Mouse (Mus musculus): Measurements from ENCODE around the gene Nr1i3.

Nr1i3 gene

DNA sequence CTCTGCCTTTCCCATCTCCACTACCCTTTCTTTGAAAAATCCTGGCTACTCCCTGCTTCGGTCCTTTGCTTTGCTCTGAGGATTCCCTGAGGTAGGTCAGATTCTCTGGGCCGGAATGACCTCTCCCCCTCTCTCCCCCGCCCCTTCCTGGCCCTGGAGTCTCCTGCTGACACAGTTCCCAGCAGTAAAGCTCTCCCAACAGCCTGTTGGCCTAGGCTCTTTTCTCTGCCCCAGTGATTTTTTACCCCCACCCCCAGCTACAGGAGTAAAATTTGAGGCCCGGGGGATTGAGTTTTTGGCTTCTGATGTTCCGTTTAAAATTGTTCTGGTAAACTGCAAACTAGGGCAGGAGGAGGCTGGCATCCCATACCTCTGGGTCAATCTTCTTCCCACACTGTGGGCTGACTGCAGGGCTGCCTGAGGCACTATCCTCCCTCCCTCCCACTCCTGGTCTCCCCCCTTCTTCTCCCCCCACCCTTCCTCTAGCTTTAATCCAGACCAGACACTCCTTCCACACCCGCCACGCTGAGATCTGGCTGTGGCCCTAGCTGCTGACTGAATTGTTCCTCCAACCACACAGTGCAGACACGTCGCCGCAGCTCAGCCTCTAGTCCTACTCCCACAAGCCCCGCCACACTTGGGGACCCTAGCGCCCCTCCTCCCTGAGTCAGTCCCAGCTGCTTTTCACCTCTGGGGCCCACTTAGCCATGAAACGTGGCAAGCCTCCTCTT, 38.0 kb downstream of the Nr1i3 start:
- DNase-seq (ENCODE audit: extremely low spot score, low spot score), result peak; percentile 65

DNA sequence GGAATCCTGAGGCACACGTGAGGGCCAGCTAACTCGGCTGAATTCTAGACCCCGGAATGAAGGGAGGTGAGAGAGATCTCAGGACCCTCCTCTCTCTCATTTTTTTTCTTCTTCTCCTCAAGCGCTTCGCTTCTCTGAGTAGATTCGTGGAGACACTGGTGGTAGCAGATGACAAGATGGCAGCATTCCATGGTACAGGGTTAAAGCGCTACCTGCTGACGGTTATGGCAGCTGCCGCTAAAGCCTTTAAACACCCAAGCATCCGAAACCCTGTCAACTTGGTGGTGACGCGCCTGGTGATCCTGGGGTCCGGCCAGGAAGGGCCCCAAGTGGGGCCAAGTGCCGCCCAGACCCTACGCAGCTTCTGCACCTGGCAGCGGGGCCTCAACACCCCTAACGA, 38.6 kb downstream of the Nr1i3 start:
- DNase-seq (ENCODE audit: extremely low spot score, low spot score), result no peak

DNA sequence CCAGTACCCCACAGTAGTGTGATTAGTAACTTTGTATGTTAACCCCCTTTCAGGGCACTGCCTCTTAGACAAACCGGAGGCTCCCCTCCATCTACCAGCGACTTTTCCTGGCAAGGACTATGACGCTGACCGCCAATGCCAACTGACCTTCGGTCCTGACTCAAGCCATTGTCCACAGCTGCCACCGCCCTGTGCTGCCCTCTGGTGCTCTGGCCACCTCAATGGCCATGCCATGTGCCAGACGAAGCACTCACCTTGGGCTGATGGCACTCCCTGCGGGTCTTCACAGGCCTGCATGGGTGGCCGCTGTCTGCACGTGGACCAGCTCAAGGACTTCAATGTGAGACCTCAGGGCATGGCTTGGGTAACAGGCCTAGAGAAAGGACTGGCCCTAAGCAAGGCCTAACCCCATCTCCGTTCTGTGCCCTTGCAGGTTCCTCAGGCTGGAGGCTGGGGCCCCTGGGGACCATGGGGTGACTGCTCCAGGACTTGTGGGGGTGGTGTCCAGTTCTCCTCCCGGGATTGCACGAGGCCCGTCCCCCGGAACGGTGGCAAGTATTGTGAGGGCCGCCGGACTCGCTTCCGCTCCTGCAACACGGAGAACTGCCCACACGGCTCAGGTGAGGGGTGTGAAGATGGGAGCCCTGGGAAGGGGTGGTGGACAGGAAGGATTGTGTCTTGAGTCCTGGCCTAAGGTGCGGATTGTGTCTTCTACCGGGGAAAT, 42.5 kb downstream of the Nr1i3 start:
- no peak for DNase-seq (ENCODE audit: extremely low spot score, low spot score)

DNA sequence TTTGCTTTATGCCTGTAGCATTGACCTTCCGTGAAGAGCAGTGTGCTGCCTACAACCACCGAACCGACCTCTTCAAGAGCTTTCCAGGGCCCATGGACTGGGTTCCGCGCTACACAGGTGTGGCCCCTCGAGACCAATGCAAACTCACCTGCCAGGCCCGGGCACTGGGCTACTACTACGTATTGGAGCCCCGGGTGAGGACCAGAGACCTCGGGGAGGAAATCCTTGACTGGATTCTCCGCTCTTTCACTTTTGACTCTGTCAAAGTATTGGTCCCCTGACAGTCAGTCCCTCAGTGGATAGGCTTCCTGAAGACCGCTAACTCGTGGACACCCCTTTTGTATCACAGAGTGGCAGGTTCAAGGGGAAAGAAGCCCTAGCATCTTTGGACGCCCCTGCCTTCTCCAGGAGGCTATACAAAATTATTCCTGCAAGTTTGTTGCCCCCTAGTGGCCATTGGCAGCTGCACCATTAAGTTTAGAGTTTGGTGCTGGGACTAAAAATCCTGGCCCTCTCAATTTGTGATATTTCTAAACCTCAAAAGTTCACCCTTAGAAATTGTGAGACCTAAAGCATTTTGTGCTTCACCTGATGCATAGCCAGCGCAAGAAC, 43.3 kb downstream of the Nr1i3 start:
- DNase-seq (ENCODE audit: extremely low spot score, low spot score), result peak; percentile 66

DNA sequence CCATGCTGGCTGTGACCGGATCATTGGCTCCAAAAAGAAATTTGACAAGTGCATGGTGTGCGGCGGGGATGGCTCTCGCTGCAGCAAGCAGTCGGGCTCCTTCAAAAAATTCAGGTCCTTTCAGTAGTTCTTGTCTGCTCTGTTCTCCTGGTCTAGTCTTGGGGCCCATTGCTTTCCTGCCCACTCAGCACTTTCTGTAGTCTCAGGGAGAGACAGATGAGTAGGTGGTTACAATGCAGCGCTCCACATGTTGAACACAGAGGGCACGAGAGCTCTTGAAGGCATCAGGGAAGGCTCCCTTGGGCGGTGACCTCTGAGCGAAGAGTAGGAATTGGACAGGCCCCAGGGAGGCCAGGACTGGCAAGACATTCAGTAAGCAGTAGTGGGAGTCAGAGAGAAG, 44.0 kb downstream of the Nr1i3 start:
- no peak for DNase-seq (ENCODE audit: extremely low spot score, low spot score)

DNA sequence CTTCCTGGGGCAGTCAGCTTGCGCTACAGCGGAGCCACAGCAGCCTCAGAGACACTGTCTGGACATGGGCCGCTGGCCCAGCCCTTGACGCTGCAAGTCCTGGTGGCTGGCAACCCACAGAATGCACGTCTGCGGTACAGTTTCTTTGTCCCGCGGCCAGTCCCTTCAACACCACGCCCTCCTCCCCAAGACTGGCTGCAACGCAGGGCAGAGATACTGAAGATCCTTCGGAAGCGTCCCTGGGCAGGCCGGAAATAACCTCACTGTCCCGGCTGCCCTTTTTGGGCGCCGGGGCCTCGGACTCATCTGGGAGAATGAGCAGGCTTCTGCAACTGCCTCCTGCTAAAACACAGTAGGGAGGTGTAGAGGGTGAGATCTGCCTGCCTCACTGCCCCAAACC, 45.2 kb downstream of the Nr1i3 start:
- DNase-seq (ENCODE audit: extremely low spot score, low spot score), result no peak

DNA sequence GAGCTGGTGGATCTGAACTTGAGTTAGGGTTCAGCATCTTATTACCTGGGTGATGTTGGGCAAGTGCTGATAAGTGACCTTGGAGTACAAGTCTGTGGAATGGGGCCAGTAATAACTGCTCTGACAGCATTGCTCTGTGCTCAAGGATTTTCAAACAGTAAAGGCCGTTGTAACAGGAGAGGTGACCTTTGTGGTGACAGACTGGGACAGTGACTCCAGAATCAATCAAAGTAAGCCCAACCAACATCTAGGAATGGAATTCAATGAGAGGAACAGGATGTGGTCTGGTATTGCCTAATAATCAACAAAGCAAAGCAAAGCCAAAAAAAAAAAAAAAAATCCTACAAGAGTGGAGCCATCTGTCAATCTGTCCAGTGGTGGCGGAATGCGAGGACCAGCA, 46.5 kb downstream of the Nr1i3 start:
- no peak for DNase-seq (ENCODE audit: extremely low spot score, low spot score)

DNA sequence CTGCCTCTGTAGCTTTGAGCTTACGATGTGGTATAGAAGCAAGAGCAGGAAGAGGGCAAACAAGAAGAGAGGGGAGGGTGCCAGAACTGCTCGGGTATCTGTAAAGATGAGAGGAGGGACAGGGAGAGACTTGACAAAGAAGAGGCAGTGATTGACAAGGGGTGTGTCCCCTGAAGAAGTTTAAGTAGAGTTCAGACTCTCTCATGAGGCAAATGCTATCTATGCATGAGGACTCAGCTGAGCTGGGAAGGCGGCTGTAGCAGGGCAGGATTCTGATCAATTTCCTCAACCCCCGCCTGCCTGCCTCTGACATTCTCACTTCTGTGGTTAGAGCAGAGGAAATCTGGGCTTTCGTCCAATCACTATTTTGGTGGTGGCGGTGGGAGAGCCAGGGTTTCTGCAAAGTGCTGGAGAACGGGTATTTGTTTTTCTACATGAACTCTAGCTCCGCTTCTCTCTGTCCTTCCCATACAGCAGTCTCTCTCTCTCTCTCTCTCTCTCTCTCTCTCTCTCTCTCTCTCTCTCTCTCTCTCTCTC, 48.9 kb downstream of the Nr1i3 start:
- DNase-seq (ENCODE audit: extremely low spot score, low spot score), result no peak

DNA sequence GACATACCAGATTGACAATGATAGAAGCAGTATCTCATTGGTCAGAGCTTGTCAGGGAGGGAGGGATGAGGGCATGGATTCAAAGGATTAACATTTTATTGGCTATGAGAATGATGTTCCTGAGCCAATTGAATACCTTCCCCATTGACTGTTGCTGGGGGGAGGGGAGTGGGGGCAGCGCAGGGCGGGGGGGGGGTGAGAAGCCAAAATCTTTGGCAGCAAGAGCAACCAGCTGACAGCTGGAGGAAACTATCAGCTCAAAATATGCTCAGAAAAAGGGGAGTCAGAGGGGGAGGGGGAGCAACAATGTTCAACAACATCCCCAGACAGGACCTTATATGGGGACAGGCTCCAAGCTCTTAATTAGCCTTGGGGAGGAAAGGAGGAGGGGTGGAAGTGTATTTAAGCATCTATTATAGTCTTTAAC, 49.4 kb downstream of the Nr1i3 start:
- DNase-seq (ENCODE audit: extremely low spot score, low spot score), result no peak

DNA sequence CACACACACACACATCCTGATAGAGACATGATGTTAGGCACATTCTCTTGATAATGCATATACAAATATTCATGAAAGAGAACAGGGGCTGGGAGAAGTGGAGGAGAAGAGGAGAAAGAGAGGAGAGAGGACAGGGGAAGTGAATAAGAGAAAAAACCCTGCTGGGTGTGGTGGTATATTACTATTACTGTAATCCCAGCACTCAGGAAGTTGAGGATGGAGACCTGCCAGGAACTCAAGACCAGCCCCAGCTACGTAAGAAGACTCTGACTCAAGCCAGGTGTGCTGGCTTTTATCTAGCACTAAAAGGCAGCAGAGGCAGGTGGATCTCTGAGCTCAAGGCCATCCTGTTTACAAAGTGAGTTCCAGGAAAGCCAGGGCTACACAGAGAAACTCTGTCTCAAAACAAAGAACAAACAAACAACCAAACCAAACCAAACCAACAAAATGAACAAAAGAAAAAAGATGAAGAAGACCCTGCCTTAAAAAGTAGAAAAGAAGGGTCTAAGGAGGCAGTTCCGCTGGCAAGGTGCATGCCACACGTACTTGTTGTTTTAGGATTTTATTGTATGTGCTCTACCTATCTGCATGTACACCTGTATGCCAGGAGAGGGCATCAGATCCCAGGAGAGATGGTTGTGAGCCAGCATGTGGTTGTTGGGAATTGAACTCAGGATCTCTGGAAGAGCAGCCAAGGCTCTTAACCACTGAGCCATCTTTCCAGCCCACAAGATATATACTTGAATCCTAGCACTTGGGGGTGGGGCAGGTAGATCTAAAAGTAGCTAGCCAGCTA, 50.1 kb downstream of the Nr1i3 start:
- DNase-seq (ENCODE audit: extremely low spot score, low spot score), result no peak

DNA sequence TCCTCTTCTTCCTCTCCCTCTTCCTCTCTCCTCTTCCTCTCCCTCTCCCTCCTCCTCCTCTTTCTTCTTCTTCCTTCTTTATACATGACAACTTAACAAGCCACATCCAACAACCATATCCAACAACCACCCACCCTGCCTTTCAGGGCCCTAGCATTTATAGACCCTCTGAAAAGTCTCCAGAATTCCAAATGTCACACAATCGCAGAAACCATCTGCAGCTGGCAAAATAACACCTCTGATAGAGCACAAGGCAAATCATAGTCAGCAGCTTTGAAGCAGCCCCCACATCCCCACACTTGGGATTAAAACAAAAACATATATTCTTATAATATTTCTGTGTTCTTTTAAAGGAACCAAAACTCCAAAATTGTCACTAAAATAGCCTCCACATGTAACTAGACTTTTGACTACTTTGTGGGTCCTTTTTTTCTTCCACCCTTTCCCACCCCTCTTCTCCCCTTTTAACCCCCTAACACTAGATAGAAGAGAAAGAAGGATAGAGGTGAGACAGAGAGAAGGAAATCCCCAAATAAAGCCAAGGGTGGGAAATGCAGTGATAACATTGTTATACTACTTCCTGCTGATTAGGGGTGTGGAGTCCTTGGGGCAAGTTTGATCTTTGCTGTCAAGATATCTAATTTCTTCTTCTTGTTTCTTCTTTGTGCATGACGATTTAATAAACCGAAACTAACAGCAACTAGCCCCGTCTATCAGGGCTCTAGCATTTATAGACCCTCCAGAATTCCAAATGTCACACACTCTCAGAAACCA, 52.4 kb downstream of the Nr1i3 start:
- no peak for DNase-seq (ENCODE audit: extremely low spot score, low spot score)

DNA sequence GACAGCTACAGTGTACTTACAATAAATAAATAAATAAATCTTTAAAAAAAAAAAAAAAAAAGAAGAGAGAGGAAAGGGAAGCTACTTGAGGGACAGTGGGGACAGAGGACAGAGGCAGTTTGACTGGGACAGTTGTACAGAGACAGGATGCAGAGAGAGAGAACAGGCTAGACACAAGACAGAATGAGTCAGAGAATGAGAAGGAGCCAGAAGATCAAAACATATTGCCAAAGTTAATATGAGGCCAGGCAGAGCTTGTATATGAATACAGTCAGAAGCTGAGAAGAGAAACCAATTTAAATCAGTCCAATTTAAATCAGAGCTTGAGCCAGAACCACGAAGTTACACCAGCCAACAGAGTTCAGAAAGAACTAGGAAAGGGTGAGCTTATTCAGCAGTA, 54.6 kb downstream of the Nr1i3 start:
- DNase-seq (ENCODE audit: extremely low spot score, low spot score), result no peak

DNA sequence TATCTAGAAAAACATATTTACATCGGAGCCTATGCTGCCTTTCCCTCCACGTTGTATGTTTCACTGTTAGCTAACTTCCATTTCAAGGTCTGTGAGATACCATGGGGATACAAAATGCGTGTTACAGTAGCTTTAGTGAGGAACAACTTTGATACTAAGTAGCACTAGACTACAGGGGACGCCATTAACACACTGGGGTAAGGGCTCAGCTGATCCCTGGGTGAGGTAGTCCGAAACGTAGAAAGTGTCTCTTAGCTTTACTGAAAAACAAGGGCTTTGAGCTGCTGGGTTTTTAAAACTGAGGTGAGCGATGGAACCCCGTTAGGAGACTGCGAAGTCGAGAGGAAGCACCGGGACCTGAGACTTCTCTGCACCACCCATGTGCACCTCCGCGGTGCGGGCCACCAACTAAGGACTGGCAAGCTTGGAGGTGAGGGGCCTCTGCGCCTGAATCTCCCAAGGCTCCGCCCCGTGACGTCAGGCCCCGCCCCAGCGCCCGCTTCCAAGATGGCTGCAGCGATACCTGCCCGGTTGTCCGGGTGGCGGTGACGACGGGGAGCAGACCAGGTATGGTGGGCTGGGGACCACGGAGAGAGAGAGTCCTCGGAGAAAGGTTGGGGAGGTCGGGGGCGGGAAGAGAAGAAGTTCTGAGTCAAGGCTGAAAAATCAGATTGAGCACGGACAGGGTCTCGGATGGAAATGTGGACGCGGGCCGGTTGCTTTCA, 56.2 kb downstream of the Nr1i3 start, which contains the start of gene B4galt3:
Gene B4galt3, plus strand, starts transcription at position 481 of the 725 bp plus-strand sequence.
- peak; percentile 96 for DNase-seq (ENCODE audit: extremely low spot score, low spot score)
